Mouse (Mus musculus): ENCODE data around the gene Tmem189. TPM values are rescaled to one million over a fixed set of nuclear protein-coding genes. Genes with fewer than 3 reads are reported as not detected.

The Tmem189 gene
- polyA plus RNA-seq, 1 experiment: 113 TPM

DNA sequence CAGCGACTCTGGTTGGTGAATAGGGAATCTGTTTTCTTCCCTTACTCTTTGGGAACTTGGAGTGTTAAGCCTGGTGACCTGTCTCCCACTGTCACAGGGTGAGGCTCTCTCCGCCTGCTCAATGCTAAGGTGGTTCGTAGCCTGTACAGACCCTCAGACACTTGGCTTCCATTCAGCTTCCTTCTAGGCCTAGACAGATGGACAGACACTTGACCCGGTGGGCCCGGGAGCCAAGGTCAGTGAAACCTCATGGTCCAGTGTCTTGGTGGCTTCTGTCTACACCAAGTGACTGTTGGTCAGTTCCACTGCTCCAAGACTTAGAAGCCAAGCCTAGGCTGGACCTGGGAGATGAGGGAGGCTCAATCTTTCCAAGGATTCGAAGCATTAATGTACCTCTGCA lies 1.8 kb upstream of the Tmem189 start:
- H3K27me3 ChIP-seq (ENCODE audit: control insufficient read depth, insufficient read depth, low read length): no peaks in the 10 kb centered on the region
- H3K4me3 ChIP-seq (replicated peaks; ENCODE audit: insufficient read depth, low read depth, low read length): no peak overlapping the region
- TF ChIP-seq POLR2A (IDR thresholded peaks at IDR 0.05; ENCODE audit: borderline replicate concordance, insufficient read depth, low read length): no peak
- no peak for TF ChIP-seq CTCF (IDR thresholded peaks at IDR 0.05; ENCODE audit: borderline replicate concordance, insufficient read depth, low read depth, low read length)
- WGBS: 83% methylated on average over 6 of the region's 6 CpGs
- DNase-seq: no peak
- H3K27ac ChIP-seq (ENCODE audit: insufficient read depth, low read length): no peak overlapping the region
- H3K4me1 ChIP-seq (ENCODE audit: control insufficient read depth, insufficient read depth, low read length): no peaks in the 10 kb centered on the region

DNA sequence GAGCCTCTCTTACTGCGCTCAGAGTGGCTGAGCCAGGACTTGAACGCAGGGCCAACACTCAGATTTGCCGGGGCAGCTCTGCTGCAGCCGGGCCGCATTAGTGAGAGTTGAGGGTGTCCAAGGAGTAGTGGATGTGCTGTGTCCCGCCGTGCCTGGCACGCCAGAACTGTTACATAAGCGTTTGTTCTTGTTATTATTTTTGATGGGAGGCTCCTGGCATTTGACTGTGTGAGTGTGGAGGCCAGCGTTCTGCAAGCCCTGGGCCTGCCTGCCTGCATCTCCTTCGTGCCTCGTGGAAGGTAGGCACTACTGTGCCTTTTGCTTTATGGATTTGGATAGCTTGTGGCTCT lies 1.3 kb upstream of the Tmem189 start:
- no peak for TF ChIP-seq CTCF (IDR thresholded peaks at IDR 0.05; ENCODE audit: borderline replicate concordance, insufficient read depth, low read depth, low read length)
- TF ChIP-seq POLR2A (IDR thresholded peaks at IDR 0.05; ENCODE audit: borderline replicate concordance, insufficient read depth, low read length): no peak
- H3K4me3 ChIP-seq (replicated peaks; ENCODE audit: insufficient read depth, low read depth, low read length): peak overlapping the region; percentile 1
- H3K27ac ChIP-seq (ENCODE audit: insufficient read depth, low read length): no peak overlapping the region
- no peaks in the 10 kb centered on the region for H3K4me1 ChIP-seq (ENCODE audit: control insufficient read depth, insufficient read depth, low read length)
- H3K27me3 ChIP-seq (ENCODE audit: control insufficient read depth, insufficient read depth, low read length): no peaks in the 10 kb centered on the region
- DNase-seq: peak in 1 of 2 experiments; percentile 24
- 75% methylated on average over 12 of the region's 12 CpGs for WGBS

DNA sequence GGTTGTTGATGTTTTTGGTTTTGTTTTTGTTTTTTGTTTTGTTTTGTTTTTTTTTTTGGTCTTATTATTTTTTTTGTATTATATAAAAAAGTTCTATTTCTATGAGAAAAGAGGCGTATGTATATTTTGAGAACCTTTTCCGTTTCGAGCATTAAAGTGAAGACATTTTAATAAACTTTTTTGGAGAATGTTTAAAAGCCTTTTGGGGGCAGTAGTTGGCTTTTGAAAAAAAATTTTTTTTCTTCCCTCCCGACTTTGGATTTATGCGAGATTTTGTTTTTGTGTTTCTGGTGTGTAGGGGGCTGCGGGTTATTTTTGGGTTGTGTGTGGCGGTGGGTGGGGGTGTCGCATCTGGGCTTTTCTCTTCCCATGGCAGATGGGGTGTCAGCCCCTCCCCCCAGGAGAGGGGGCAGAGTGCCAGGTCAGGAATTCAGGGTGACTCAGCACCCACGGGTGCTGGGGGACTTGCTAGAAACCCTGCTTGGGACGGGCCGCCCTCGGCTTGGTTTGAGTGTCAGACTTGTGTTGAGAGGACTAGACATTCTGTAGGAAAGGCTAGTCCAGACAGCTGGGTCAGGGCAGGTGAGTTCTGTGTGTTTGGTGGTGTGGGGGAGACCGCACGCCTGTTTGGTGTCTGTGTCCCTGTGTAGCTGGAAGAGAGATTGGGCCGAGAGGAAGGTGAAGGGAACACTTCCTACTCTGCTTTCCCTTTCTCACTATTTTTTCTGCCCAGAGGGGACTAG lies 768 bp upstream of the Tmem189 start:
- Histone ChIP-seq H3K4me1 (ENCODE audit: control insufficient read depth, insufficient read depth, low read length) (no peaks in the 10 kb centered on the region), H3K4me3 (replicated peaks; ENCODE audit: insufficient read depth, low read depth, low read length) (peak overlapping the region; percentile 39), H3K27me3 (ENCODE audit: control insufficient read depth, insufficient read depth, low read length) (no peaks in the 10 kb centered on the region), H3K27ac (ENCODE audit: insufficient read depth, low read length) (no peak overlapping the region)
- WGBS: 57% methylated on average over 15 of the region's 15 CpGs
- DNase-seq: peak in 1 of 2 experiments; percentile 23
- no peak for TF ChIP-seq POLR2A (IDR thresholded peaks at IDR 0.05; ENCODE audit: borderline replicate concordance, insufficient read depth, low read length)
- no peak for TF ChIP-seq CTCF (IDR thresholded peaks at IDR 0.05; ENCODE audit: borderline replicate concordance, insufficient read depth, low read depth, low read length)

DNA sequence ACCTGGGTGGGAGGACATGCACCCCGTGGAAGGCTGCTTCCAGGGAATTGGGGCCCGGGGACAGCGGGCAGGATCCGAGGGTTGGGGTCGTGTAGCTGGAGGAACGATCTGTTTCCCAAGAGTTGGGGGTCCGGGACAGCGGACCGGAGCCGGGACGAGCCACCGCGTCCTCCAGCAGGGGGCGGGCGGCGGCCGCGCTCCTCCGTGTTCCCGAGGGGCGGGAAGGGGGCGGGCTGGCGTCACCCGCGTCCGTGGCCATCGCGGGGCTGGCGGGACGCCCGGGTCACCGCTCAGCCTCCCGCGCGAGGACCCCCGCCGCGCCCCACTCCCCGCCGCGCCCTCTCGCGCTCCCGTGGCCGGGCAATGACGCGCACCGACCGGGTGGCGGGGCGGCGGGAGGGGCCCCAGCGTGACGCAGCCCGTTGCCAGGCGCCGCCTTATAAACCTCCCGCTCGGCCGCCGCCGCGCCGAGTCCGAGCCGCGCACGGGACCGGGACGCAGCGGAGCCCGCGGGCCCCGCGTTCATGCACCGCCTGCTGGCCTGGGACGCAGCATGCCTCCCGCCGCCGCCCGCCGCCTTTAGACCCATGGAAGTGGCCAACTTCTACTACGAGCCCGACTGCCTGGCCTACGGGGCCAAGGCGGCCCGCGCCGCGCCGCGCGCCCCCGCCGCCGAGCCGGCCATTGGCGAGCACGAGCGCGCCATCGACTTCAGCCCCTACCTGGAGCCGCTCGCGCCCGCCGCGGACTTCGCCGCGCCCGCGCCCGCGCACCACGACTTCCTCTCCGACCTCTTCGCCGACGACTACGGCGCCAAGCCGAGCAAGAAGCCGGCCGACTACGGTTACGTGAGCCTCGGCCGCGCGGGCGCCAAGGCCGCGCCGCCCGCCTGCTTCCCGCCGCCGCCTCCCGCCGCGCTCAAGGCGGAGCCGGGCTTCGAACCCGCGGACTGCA lies 847 bp downstream of the Tmem189 start, which contains the start of gene Cebpb:
Gene Cebpb (plus strand): TSS at position 418 of the 954 bp plus-strand sequence.
- peak within 1 kb of the TSS; percentile 39 for H3K4me3 ChIP-seq (replicated peaks; ENCODE audit: insufficient read depth, low read depth, low read length)
- no peak for TF ChIP-seq POLR2A (IDR thresholded peaks at IDR 0.05; ENCODE audit: borderline replicate concordance, insufficient read depth, low read length)
- TF ChIP-seq CTCF (IDR thresholded peaks at IDR 0.05; ENCODE audit: borderline replicate concordance, insufficient read depth, low read depth, low read length): peak; percentile 28; the same call in 1 of the 2 replicates
- no peaks in the 10 kb centered on the region for H3K27me3 ChIP-seq (ENCODE audit: control insufficient read depth, insufficient read depth, low read length)
- peak within 1 kb of the TSS; percentile 37; the same call in 1 of the 2 replicates for H3K27ac ChIP-seq (ENCODE audit: insufficient read depth, low read length)
- DNase-seq: peak; percentile 64 to 76
- WGBS: under 1% methylated on average over 144 of the region's 147 CpGs
- H3K4me1 ChIP-seq (ENCODE audit: control insufficient read depth, insufficient read depth, low read length): no peaks in the 10 kb centered on the region

DNA sequence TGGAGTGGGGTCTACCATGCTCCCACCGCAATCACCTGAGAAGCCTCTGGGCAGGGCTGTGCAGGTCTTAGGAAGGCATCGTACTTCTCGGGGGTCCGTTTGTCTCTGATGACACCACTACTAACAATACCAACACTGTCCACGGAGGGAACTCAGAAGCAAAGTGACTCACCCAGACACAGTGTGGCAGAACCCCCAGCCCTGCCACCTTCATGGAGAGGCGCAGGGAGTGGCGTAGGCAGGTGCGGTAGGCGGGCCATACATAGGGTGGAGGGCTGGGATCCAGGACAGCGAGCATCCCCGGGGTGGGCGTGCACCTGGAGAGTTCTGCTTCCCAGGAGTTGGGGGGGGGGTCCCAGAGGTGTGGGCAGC lies 1.5 kb downstream of the Tmem189 start:
- WGBS: 46% methylated on average over 12 of the region's 12 CpGs
- no peaks in the 10 kb centered on the region for H3K27me3 ChIP-seq (ENCODE audit: control insufficient read depth, insufficient read depth, low read length)
- no peak for TF ChIP-seq CTCF (IDR thresholded peaks at IDR 0.05; ENCODE audit: borderline replicate concordance, insufficient read depth, low read depth, low read length)
- no peak for TF ChIP-seq POLR2A (IDR thresholded peaks at IDR 0.05; ENCODE audit: borderline replicate concordance, insufficient read depth, low read length)
- H3K27ac ChIP-seq (ENCODE audit: insufficient read depth, low read length): no peak overlapping the region
- no peak overlapping the region for H3K4me3 ChIP-seq (replicated peaks; ENCODE audit: insufficient read depth, low read depth, low read length)
- DNase-seq: peak in 1 of 2 experiments; percentile 16
- no peaks in the 10 kb centered on the region for H3K4me1 ChIP-seq (ENCODE audit: control insufficient read depth, insufficient read depth, low read length)

DNA sequence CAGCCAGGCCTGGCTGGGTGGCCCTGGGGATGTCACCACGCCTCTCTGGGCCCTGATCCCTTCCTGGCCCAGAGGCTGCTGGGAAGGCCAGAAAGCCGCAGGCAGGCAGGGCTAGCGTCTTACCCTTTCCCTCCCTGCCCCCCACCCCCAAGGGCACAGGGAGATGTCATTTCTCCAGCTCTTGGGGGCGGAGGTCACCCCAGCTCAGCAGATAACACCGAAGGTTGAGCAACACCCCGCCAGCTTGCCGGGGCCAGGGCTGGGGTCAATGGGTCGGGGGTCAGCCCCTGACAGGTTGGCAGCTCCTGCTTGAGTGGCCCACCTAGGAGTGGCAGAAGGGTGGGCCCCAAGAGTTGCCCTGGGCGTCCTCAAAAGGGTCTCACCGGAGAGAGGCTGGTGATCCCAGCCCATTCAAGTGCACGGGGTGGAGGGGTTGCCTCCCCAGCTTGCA lies 1.9 kb downstream of the Tmem189 start:
- H3K4me3 ChIP-seq (replicated peaks; ENCODE audit: insufficient read depth, low read depth, low read length): no peak overlapping the region
- 75% methylated on average over 11 of the region's 11 CpGs for WGBS
- peak in 1 of 2 experiments; percentile 17 for DNase-seq
- TF ChIP-seq CTCF (IDR thresholded peaks at IDR 0.05; ENCODE audit: borderline replicate concordance, insufficient read depth, low read depth, low read length): no peak
- no peak for TF ChIP-seq POLR2A (IDR thresholded peaks at IDR 0.05; ENCODE audit: borderline replicate concordance, insufficient read depth, low read length)
- H3K4me1 ChIP-seq (ENCODE audit: control insufficient read depth, insufficient read depth, low read length): no peaks in the 10 kb centered on the region
- H3K27ac ChIP-seq (ENCODE audit: insufficient read depth, low read length): no peak overlapping the region
- H3K27me3 ChIP-seq (ENCODE audit: control insufficient read depth, insufficient read depth, low read length): no peaks in the 10 kb centered on the region

DNA sequence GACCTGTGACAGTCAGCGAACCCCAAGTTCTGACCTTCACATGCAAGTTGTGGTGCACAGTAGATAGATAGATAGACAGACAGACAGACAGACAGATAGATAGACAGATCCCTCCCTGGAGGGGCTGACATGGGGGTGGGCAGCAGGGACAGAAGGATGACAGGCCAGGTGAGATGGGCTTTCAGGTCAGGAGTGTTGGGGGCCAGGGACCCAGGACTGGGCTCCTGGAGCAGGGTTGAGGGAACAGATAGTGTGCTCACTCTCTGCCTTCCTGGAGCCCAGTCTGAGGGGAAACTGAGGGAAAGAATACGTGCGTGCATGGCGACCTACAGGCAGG lies 2.4 kb downstream of the Tmem189 start:
- TF ChIP-seq POLR2A (IDR thresholded peaks at IDR 0.05; ENCODE audit: borderline replicate concordance, insufficient read depth, low read length) (no peak), CTCF (IDR thresholded peaks at IDR 0.05; ENCODE audit: borderline replicate concordance, insufficient read depth, low read depth, low read length) (no peak)
- Histone ChIP-seq H3K4me3 (replicated peaks; ENCODE audit: insufficient read depth, low read depth, low read length) (no peak overlapping the region), H3K4me1 (ENCODE audit: control insufficient read depth, insufficient read depth, low read length) (no peaks in the 10 kb centered on the region), H3K27ac (ENCODE audit: insufficient read depth, low read length) (no peak overlapping the region), H3K27me3 (ENCODE audit: control insufficient read depth, insufficient read depth, low read length) (no peaks in the 10 kb centered on the region)
- DNase-seq: no peak
- 95% methylated on average over 4 of the region's 4 CpGs for WGBS

All from cerebellum, adult 2 months (tissue).